Mouse (Mus musculus) heart, postnatal 0 days (tissue): ENCODE data around the gene Khdc3.

Source experiments
- CTCF ChIP-seq: IDR thresholded peaks from 2 replicates; pipeline ENCODE4 v1.5.1; 2016; ENCODE audit warnings: antibody characterized with exemption, control low read depth, low read depth
- EP300 ChIP-seq: IDR thresholded peaks from 2 replicates; pipeline ENCODE4 v1.6.1; 2016; ENCODE audit warnings: antibody characterized with exemption, low read depth

DNA sequence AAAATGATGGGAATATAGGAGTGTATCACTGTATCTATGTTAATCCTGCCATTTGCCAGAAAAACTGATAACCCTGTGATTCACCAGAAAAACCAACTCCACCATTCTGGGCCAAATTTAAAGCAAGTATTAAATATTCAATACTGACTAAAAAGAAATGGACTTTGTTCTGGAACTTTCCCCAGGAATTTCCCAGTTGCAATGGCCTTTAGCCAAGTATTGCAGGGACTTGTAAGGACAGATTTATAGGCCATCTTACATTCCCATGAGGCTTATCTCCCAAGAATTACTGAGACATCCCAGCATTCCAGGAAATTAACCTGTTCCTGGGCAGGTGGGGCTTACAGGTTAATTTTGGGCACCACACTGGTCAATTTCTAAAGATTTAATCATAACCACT, 4.1 kb downstream of the Khdc3 start:
- TF ChIP-seq CTCF: no peak
- TF ChIP-seq EP300: no peak
